Mouse (Mus musculus) kidney, postnatal 4 days (tissue): ENCODE data around the gene Stk17b.
"Not testable (repeated sequence)": the region's sequence is repeated elsewhere in the genome, so short reads cannot be mapped to it uniquely, and the experiment has no call there.

ENCODE experiments used
- DNase-seq, 2 experiments: peaks; one replicate each; pipeline ENCODE4 v3.0.0; 2021; ENCODE audit warnings: mixed read lengths in 2 of 2

The Stk17b gene

DNA sequence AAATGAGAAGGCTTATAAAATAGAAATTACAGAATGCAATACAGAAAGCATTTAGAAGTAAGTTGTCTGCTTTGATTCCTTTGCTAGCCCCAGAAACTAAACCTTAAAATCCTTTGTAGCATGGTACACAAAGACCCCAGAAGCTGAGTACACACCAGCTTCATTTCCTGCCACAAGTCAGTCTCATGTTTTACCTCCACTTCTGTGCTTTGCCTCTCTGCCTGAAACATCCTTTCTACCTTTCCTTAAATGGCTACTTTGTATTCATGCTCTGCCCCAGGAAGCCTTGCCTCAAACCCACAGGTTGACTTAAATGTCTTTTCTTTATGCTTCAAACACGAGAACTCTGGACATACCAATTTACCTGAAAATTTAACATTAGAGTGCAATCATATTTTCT, 3.7 kb downstream of the Stk17b start:
- no peak for DNase-seq

DNA sequence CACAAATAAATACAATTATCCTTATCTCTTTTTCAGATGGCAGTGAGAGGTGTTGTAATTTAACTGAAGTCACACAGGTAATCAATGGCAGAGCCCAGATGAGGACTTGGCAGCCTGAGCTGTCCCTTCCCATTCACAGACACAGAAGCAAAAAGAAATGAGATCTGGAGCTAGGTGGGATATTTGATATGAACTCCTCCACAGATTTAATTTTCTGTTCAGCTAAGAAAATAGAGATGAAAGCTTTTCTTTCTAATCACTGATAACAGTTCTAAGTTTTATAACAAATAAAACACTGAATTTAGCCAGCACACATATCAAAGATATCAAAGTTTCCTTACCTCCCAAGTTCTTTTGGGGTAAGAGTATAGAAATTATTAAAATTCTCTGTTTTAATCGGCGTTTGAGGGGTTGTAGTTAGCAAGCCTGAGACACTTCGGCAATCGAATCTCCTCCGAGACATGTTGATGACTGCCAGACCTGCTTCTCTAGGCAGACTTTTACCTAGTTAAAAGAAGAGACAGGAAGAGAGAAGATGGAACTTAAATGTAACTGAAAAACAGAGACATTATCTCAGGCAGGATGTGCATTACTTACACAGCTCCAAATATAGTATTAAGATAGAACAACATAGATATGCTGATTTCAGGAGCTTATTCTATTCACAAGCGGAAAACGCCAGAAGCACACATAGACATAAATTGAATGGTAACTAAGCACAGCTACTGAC, 8.7 kb downstream of the Stk17b start:
- DNase-seq: no peak

DNA sequence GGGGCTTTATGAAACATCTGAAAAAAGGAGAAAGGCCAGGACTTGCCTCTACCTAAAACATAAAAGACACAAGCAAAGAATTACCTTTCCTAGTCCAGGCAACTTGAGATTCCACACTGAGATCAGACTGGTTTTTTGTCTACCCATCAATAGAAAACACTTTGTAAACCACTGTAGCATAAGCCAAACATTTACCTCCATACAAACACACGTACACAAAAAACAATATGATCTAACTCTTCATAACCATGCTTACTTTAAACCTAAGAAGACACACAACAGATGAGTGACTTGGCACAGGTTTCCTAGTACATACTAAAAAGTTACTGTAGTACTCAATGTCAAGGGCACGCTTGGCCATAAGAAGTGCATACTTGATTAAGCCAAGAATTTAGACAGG, 9.5 kb downstream of the Stk17b start:
- no peak for DNase-seq

- DNase-seq: no peak
Observed at GRCm38 (mm10) chr1:53775036-53775435, 10.0 kb downstream of the Stk17b start.

DNA sequence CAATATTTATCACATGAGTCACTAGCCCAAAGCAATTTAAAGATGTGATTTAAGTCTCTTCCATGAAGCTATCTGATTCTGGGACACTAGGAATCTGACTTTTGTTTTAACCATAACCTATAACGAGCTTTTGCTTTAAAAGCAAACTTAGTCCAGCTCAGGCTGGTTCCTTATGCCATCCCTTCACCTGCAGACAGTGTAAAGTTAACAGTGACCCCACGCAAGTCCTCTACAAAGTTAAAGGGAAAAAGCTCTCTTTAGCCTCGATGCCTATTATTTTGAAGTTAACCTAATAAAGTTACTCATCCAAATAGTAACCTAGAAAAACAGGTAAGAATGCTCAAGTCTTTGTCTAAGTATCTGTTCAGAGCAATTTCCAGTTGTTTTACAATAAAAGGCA, 10.5 kb downstream of the Stk17b start:
- DNase-seq: no peak

DNA sequence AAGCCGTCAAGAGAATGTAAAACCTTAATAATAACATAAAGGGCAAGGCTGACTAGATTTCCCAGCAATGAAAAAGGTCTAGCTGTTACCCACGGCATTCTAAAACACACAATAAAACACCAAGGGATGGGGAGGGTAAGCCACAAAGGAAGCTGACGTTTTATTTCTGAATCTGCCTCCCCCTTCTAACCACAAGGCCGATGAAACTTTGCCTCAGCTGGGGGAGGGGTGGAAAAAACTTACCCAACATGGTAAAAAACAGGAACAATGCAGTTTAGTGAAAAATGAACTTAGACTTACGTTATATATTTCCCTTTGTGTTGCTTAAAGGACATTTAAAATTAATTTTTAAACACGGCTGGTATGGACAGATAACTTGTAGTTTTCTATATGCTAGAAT, 11.0 kb downstream of the Stk17b start:
- DNase-seq: peak in 1 of 2 experiments; percentile 12

DNA sequence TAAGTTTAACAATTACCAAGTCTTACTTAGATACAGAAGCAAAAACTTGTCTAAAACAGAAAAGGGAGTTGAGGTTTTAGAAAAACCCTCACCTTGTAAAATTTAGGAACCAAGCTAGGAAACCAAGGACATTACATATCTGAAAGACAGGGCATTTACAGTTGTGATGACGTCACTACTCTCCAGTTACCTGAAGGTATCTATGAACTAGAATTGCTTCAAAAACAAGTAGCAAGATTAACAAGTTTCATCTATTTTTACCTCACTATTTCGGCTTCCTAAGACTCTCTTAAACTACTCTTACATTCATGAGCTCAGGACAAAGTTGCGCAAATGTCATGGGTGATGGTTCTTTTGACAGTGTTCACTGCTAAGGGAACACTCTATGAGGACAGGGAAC, 12.1 kb downstream of the Stk17b start:
- DNase-seq: no peak

GRCm38 (mm10) chr1:53771476-53771875, 13.5 kb downstream of the Stk17b start:
- no peak for DNase-seq

- DNase-seq: peak in 1 of 2 experiments; percentile 7
Observed at GRCm38 (mm10) chr1:53766112-53766511, 18.9 kb downstream of the Stk17b start.

DNA sequence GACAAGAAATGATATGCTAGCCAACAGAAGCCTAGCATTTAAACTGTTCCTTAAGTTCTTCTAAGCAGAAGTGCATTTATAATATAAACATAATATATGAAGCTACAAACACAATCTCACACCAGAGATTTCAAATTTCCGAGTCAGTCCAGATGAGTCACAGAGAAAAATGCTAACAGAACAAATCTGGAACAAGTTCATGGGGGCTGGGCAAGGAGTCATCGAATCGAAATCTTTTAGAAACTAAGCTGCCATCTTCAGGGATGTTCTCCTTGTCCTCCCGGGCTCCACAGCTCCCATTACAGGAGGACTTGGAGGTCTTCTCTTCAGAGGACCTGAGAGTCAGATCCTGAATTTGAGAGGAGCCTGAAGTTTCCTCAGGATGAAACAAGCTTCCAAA, 27.7 kb downstream of the Stk17b start:
- DNase-seq: no peak

GRCm38 (mm10) chr1:53753501-53753900, 31.5 kb downstream of the Stk17b start:
- not testable (repeated sequence) for DNase-seq

- DNase-seq: no peak
Observed at GRCm38 (mm10) chr1:53751144-53751543, 33.9 kb downstream of the Stk17b start.

DNA sequence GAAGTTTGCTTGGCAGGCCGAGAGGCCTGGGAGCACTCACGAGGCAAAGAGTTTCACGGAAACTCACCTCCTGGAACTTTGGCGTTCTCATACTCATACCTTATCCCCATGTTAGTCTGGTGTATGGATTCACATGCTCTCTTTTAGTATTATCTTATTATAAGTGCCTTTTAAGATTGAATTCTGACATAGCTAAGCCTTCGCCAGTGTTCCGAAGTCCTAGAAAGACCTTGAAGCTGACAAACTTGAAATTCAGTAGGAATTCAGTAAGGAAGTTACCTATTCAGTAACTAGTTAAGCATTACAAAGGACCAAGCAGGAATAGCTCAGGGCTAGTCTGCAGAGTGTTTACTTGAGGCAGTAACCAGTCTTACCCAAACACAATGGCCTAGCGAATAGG, 34.3 kb downstream of the Stk17b start:
- DNase-seq: not testable (repeated sequence)

DNA sequence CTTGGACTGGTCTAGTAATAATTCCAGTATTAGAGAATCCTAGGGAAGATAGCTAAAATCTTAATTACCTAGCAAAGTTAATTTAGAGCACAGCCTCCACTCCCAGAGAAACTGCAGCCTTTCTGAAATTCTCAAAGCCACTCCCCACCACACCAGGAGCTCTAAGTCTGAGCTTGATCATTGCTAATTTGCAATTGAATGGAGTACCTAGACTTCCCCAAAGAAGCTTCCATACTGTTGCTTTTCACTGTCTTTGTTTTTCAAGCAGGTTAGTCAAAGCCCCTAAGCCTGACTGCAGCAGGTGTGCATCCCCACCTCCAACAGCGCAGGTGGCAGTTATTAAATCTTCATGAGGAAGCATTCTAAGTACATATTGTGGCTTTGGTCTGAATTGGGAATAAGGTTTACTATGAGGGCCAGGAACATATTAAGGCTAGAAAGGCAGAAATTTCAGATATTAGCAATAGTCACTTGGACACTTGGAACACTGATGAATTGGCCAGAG, 35.1 kb downstream of the Stk17b start:
- DNase-seq: not testable (repeated sequence)

DNA sequence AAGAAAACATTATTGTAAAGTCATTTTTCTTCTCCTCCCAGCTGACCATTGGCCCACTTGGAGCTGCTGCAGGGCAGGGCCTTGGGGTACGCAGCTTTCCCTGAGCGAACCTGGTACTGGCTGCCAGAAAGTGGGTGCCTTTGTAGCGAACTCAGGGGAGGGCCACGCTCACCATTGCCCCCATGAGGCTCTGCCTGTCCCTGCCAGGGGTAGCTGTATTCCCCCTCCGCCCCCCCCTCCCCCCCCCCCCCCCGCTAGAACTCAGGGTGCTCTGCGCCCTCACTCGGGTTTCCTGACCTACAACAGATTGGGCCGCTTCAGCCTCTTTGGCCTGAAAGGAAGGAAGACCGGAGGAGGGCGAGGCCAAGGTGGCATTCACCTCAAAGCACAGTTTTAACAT, 36.5 kb downstream of the Stk17b start:
- DNase-seq: no peak

DNA sequence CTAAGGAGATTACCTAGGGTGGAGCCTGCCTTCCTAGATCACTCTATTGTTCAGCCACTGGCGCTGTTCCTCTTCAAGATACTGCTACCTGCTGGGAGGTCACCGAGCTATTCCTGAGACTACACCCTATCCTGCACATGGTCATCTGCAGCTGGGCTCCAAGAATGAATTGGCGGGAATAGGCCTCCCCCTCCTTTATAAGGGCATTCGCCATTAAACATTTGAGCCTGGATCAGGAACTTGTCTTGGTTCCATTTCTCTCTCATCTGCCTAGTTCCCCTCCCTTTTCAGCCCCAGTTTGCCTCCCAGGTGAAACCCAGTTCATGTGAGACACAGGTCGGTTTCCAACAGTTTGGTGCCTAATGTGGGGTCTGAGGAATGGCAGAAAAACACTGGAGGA, 39.0 kb downstream of the Stk17b start:
- no peak for DNase-seq

- DNase-seq: no peak
Observed at GRCm38 (mm10) chr1:53741742-53742458, 43.1 kb downstream of the Stk17b start.

GRCm38 (mm10) chr1:53740777-53741336, 44.2 kb downstream of the Stk17b start:
- no peak for DNase-seq

GRCm38 (mm10) chr1:53740077-53740776, 44.8 kb downstream of the Stk17b start:
- not testable (repeated sequence) for DNase-seq

GRCm38 (mm10) chr1:53736583-53736982, 48.4 kb downstream of the Stk17b start:
- no peak for DNase-seq

- no peak for DNase-seq
Observed at GRCm38 (mm10) chr1:53728489-53729225, 56.4 kb downstream of the Stk17b start.

DNA sequence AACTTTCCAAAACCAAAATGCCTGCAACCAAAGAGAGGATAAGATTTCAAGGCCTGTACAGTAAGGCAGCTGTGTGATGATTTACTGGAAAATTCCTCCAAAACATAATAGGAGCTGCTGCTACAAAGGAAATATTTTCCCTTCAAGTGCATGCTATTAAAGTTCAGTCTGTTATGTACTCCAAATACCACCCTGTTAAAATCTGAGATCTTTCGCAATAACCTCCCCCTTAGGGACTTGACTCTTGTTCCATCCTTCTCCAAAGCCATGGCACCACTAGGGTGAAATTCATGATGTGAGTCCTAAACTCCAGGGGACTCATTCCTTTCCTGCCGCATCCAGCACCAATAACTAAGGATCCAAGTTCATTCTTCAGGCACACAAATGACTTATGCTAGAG, 58.1 kb downstream of the Stk17b start:
- DNase-seq: no peak

DNA sequence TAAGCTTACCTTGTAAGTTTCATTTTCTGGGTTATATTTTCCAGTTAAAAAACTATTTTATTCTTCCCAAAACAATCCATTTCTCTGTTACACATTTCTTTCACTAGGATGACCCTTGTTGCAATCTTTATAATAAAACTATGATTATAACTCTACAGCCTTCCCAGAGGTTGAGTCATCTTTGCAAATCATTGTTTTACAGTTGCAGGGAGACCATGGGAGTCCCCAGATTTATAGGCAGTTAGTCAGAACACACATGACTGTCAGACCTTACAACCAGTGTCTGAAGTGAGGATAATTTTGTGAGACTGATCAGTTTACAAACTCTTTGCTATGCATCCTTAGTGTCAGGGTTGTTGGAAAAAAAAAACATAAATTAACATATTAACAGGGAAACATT, 63.7 kb downstream of the Stk17b start:
- no peak for DNase-seq
